Comparison of ENCODE assay signal across 8 mouse cellular contexts in the genomic region with DNA sequence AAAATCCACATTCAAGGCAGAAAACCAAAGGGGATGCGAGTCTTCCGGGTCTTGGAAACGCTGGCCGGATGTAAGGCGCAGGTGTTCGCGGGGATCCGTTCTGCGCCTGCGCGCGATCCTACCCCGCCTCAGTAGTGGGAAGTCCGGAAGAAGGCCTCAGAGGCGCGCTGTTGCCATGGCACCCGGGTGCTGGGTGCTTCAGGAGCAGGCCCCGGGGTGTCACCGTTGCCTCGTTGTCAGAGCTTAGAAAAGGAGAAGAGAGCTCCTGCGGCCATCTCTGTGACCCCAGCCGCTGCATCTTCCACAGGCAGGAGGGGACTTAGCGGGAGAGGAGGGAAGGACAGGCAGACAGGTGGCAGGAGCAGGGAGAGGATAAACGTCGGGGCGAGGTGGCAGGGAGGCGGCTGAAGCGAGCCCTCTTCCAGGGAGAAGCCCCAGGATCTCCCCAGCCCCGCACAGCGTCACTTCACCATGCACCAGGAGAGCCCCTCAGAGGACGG. TPM values are rescaled to one million over a fixed set of nuclear protein-coding genes. Genes with fewer than 3 reads are reported as not detected.
DNase-seq lines count a peak whose midpoint lies in the region; ATAC-seq lines count a peak whose summit lies in the region.

A gene (plus strand): TSS at position 131 of the 500 bp plus-strand sequence.

- intact Hi-C loops in gastrocnemius, postnatal 14 days (cut with DNase I; ENCODE audit: low total_unique reads) = no loop called here
- intact Hi-C loops in left cerebral cortex, postnatal 14 days (cut with DNase I) = no loop called here

- no peaks in the 10 kb centered on the region for H3K4me1 ChIP-seq in intestine, embryonic 14.5 days (replicated peaks; ENCODE audit: control insufficient read depth, insufficient read depth, low read length)

- DNase-seq in adrenal gland, adult (ENCODE audit: inconsistent age in 2 of 2, low spot score in 1 of 2) = peak; percentile 96 to 97
- peak; percentile 93 for DNase-seq in embryo, embryonic 10.5 days (ENCODE audit: low spot score)
- peak; percentile 91 for DNase-seq in gastrocnemius, postnatal 14 days
- peak; percentile 92 for DNase-seq in intestine, embryonic 14.5 days (ENCODE audit: low spot score)
- peak; percentile 92 to 95 for DNase-seq in left cerebral cortex, postnatal 14 days (ENCODE audit: low spot score in 2 of 2)
- peak; percentile 94 for DNase-seq in mesoderm, embryonic 11.5 days (ENCODE audit: low read depth, low spot score)
- peak; percentile 93 to 95 for DNase-seq in right cerebral cortex, postnatal 36 days (ENCODE audit: low spot score in 2 of 2)
- DNase-seq in yolk sac, embryonic 10.5 days (ENCODE audit: low spot score) = peak; percentile 89

- no peaks in the 10 kb centered on the region for H3K9me3 ChIP-seq in intestine, embryonic 14.5 days (ENCODE audit: control insufficient read depth, low read length)

- ATAC-seq in intestine, embryonic 14.5 days (replicated peaks; ENCODE audit: low FRiP score, low TSS enrichment, low read depth) = peak; percentile 99

- peak within 1 kb of the TSS; percentile 59 for H3K4me3 ChIP-seq in intestine, embryonic 14.5 days (ENCODE audit: low read depth, low read length)

- H3K36me3 ChIP-seq in intestine, embryonic 14.5 days (ENCODE audit: control insufficient read depth, insufficient read depth, low read length) = 0 out of 2 replicates have a peak, but pooled peaks cover under 1% of the 10 kb centered on the region

- no peaks in the 10 kb centered on the region for H3K27me3 ChIP-seq in intestine, embryonic 14.5 days (replicated peaks; ENCODE audit: control insufficient read depth, insufficient read depth, low read length)

- H3K27ac ChIP-seq in intestine, embryonic 14.5 days (ENCODE audit: low read depth) = no peak within 1 kb of the TSS

- peak within 1 kb of the TSS; percentile 48 for H3K9ac ChIP-seq in intestine, embryonic 14.5 days (ENCODE audit: low read length)

- under 1% methylated on average over 31 of the region's 31 CpGs for WGBS in intestine, embryonic 14.5 days

- peak within 1 kb of the TSS; percentile 83 for H3K4me2 ChIP-seq in intestine, embryonic 14.5 days (ENCODE audit: low read length)

RNA-seq across cellular contexts. Expression of the gene that starts here (rescaled TPM):
- total RNA-seq in gastrocnemius, postnatal 14 days (2021) = 1 to 10 TPM; 5.5 to 5.7 TPM
- polyA plus RNA-seq in intestine, embryonic 14.5 days (2014; fragmentation: Nextera tagmentation; extraction: Ambion mirVana) = 9.5 and 10.3 TPM in 2 replicates
- 10 to 100 TPM; 19.3 to 21.1 TPM for total RNA-seq in left cerebral cortex, postnatal 14 days (2021)
